8 mouse cellular contexts compared by ENCODE assay signal in genomic region chr2:32235433-32235832, GRCm38 (mm10). TPM values are rescaled to one million over a fixed set of nuclear protein-coding genes. Genes with fewer than 3 reads are reported as not detected.
DNase-seq lines count a peak whose midpoint lies in the region; ATAC-seq and TF ChIP-seq lines count a peak whose summit lies in the region.

No protein-coding gene starts in this region.

- peak overlapping the region; percentile 80 for H3K4me3 ChIP-seq in heart, embryonic 10.5 days
- peak overlapping the region in 2 of 3 experiments; percentile 58 to 82 for H3K4me3 ChIP-seq in CH12.LX (replicated peaks in 1 of 3; ENCODE audit: low read depth in 2 of 3, low read length in 2 of 3, poor library complexity in 1 of 3)
- peak overlapping the region; percentile 76 for H3K4me3 ChIP-seq in forebrain, embryonic 15.5 days
- H3K4me3 ChIP-seq in liver, postnatal 0 days (ENCODE audit: low read depth, low read length) = peak overlapping the region; percentile 61

- no peak for TF ChIP-seq POLR2A in CH12.LX (IDR thresholded peaks at IDR 0.05; ENCODE audit: low read depth, low read length)

- H3K27ac ChIP-seq in heart, embryonic 10.5 days = peak overlapping the region; percentile 89; the same call in 1 of the 2 replicates
- H3K27ac ChIP-seq in CH12.LX (ENCODE audit: insufficient read depth, low read depth) = no peak overlapping the region
- 0 out of 2 replicates have a peak overlapping the region, but pooled peaks have one; percentile 83 for H3K27ac ChIP-seq in forebrain, embryonic 15.5 days (replicated peaks)
- peak overlapping the region; percentile 79; the same call in 1 of the 2 replicates for H3K27ac ChIP-seq in liver, postnatal 0 days (ENCODE audit: low read depth)

- peak overlapping the region; percentile 75; the same call in 1 of the 2 replicates for H3K9ac ChIP-seq in CH12.LX (ENCODE audit: insufficient read depth, low read depth)
- H3K9ac ChIP-seq in forebrain, embryonic 15.5 days (replicated peaks) = peak overlapping the region; percentile 73
- peak overlapping the region; percentile 73 for H3K9ac ChIP-seq in liver, postnatal 0 days (replicated peaks)

- dilution Hi-C loops in CH12.LX (cut with MboI; ENCODE audit: extremely low pct_ligation_motif_present, extremely low pct_unique_long_range_greater_than_20kb, low sequenced_read_pairs) = no loop called here

- TF ChIP-seq EP300 in CH12.LX (IDR thresholded peaks at IDR 0.05; ENCODE audit: low read length) = no peak
- TF ChIP-seq EP300 in liver, postnatal 0 days (IDR thresholded peaks at IDR 0.05; ENCODE audit: low read depth) = no peak

- peak overlapping the region; percentile 59 for H3K4me2 ChIP-seq in CH12.LX (ENCODE audit: insufficient read depth, low read depth, poor library complexity, severe bottlenecking)
- H3K4me2 ChIP-seq in forebrain, embryonic 15.5 days (replicated peaks) = peak overlapping the region; percentile 85
- H3K4me2 ChIP-seq in liver, postnatal 0 days (ENCODE audit: low read depth, low read length) = peak overlapping the region; percentile 96

- H3K9me3 ChIP-seq in heart, embryonic 10.5 days = no peaks in the 10 kb centered on the region
- no peaks in the 10 kb centered on the region for H3K9me3 ChIP-seq in CH12.LX (replicated peaks; ENCODE audit: low read length)
- H3K9me3 ChIP-seq in forebrain, embryonic 15.5 days = no peaks in the 10 kb centered on the region
- H3K9me3 ChIP-seq in liver, postnatal 0 days (ENCODE audit: low read length) = no peaks in the 10 kb centered on the region

- no peak for TF ChIP-seq CTCF in CH12.LX (conservative IDR thresholded peaks at IDR 0.05 in 1 of 2, IDR thresholded peaks at IDR 0.05 in 1 of 2; ENCODE audit: low read depth in 2 of 2, low read length in 2 of 2)
- no peak for TF ChIP-seq CTCF in liver, postnatal 0 days (IDR thresholded peaks at IDR 0.05; ENCODE audit: low read depth)

- peaks cover 2% of the 10 kb centered on the region; the same call in 1 of the 2 replicates for H3K79me2 ChIP-seq in CH12.LX (replicated peaks; ENCODE audit: control insufficient read depth, extremely low read depth, insufficient read depth, poor library complexity, severe bottlenecking)

- in situ Hi-C loops in CH12.LX (cut with MboI; ENCODE audit: low pct_ligation_motif_present, low pct_unique_long_range_greater_than_20kb, low sequenced_read_pairs) = no loop called here

- H3K27me3 ChIP-seq in heart, embryonic 10.5 days (ENCODE audit: insufficient read depth, poor library complexity, severe bottlenecking) = no peaks in the 10 kb centered on the region
- H3K27me3 ChIP-seq in CH12.LX (replicated peaks) = no peaks in the 10 kb centered on the region
- H3K27me3 ChIP-seq in forebrain, embryonic 15.5 days = no peaks in the 10 kb centered on the region
- H3K27me3 ChIP-seq in liver, postnatal 0 days (ENCODE audit: insufficient read depth, low read length) = no peaks in the 10 kb centered on the region

- DNase-seq in heart, embryonic 10.5 days (ENCODE audit: low spot score) = no peak
- DNase-seq in heart, postnatal 25 days (ENCODE audit: low spot score) = no peak
- no peak for DNase-seq in CH12.LX (ENCODE audit: extremely low read depth)
- DNase-seq in liver, postnatal 0 days = no peak
- DNase-seq in cerebellum, adult 11 months = no peak
- DNase-seq in right cerebral cortex, adult 2 months (ENCODE audit: low spot score in 2 of 2) = no peak
- no peak for DNase-seq in thymus, postnatal 10 days (ENCODE audit: low spot score in 2 of 2)

- 35% methylated on average over 7 of the region's 7 CpGs for WGBS in heart, embryonic 10.5 days
- 35% methylated on average over 7 of the region's 7 CpGs for WGBS in forebrain, embryonic 15.5 days
- 30% methylated on average over 7 of the region's 7 CpGs for WGBS in liver, postnatal 0 days (ENCODE audit: insufficient replicate concordance)

- intact Hi-C loops in heart, postnatal 25 days (cut with DNase I) = loop anchor here (5.0 kb wide), 1 partner anchor 83 kb away; the partner anchor contains the start of gene Prrc2b

- H3K36me3 ChIP-seq in heart, embryonic 10.5 days = peaks cover 44% of the 10 kb centered on the region
- peaks cover 33 to 58% of the 10 kb centered on the region in 2 experiments for H3K36me3 ChIP-seq in CH12.LX (replicated peaks in 1 of 2; ENCODE audit: control insufficient read depth in 1 of 2, insufficient read depth in 1 of 2, low read length in 1 of 2)
- H3K36me3 ChIP-seq in forebrain, embryonic 15.5 days = peaks cover 38% of the 10 kb centered on the region
- peaks cover 28% of the 10 kb centered on the region for H3K36me3 ChIP-seq in liver, postnatal 0 days (replicated peaks; ENCODE audit: insufficient read depth, low read length)

- ATAC-seq in forebrain, embryonic 15.5 days (replicated peaks) = no peak
- no peak for ATAC-seq in liver, postnatal 0 days

- TF ChIP-seq RAD21 in CH12.LX (IDR thresholded peaks at IDR 0.05; ENCODE audit: low read depth, low read length) = no peak

- peaks cover 17% of the 10 kb centered on the region for H3K4me1 ChIP-seq in heart, embryonic 10.5 days
- H3K4me1 ChIP-seq in CH12.LX (ENCODE audit: control insufficient read depth in 1 of 2, insufficient read depth in 2 of 2) = peaks cover 4 to 30% of the 10 kb centered on the region in 2 experiments; a peak in 2 of 4 replicates
- peaks cover 26% of the 10 kb centered on the region for H3K4me1 ChIP-seq in forebrain, embryonic 15.5 days
- H3K4me1 ChIP-seq in liver, postnatal 0 days (ENCODE audit: insufficient read depth) = peaks cover 24% of the 10 kb centered on the region

TF ChIP-seq in CH12.LX, 34 proteins besides CTCF, POLR2A, EP300 and RAD21:
- TF ChIP-seq UBTF (IDR thresholded peaks at IDR 0.05; ENCODE audit: low read depth, low read length) (no peak), KAT2A (IDR thresholded peaks at IDR 0.05; ENCODE audit: insufficient replicate concordance, low read length) (no peak), NRF1 (IDR thresholded peaks at IDR 0.05; ENCODE audit: low read depth, low read length) (no peak), MEF2A (IDR thresholded peaks at IDR 0.05; ENCODE audit: borderline replicate concordance, low read depth, low read length) (no peak)
TF ChIP-seq in CH12.LX: peak in this region for 0.

RNA-seq across cellular contexts. Expression of gene Pomt1, which starts 1.0 kb away (rescaled TPM):
- polyA plus RNA-seq in heart, embryonic 10.5 days (2016; fragmentation: Nextera tagmentation; extraction: Ambion mirVana) = 18.8 and 24.2 TPM in 2 replicates
- total RNA-seq in heart, postnatal 25 days (2021) = 10 to 100 TPM; 13.5 to 14.9 TPM
- total RNA-seq in CH12.LX (2012; rRNA removed) = 16.0 and 16.7 TPM in 2 replicates
- total RNA-seq in CH12.LX (2014; rRNA removed) = 12.3 and 13.6 TPM in 2 replicates
- polyA plus RNA-seq in CH12.LX (2012; ENCODE audit: insufficient read length, low read depth) = 13.1 and 16.0 TPM in 2 replicates
- polyA plus RNA-seq in forebrain, embryonic 15.5 days (2015; fragmentation: Nextera tagmentation; extraction: Ambion mirVana) = 29.9 and 34.5 TPM in 2 replicates
- 6.3 and 6.4 TPM in 2 replicates for polyA plus RNA-seq in liver, postnatal 0 days (2015; fragmentation: Nextera tagmentation; extraction: Ambion mirVana)

RNA-seq across cellular contexts. Expression of gene Uck1, which starts 24.5 kb away (rescaled TPM):
- polyA plus RNA-seq in heart, embryonic 10.5 days (2016; fragmentation: Nextera tagmentation; extraction: Ambion mirVana) = 63.1 and 65.8 TPM in 2 replicates
- total RNA-seq in heart, postnatal 25 days (2021) = 10 to 100 TPM; 19.6 to 21.7 TPM
- total RNA-seq in CH12.LX (2012; rRNA removed) (45.0 and 47.2 TPM in 2 replicates), CH12.LX (2014; rRNA removed) (35.7 and 39.8 TPM in 2 replicates)
- polyA plus RNA-seq in CH12.LX (2012; ENCODE audit: insufficient read length, low read depth) = 33.6 and 33.7 TPM in 2 replicates
- 91.5 and 95.3 TPM in 2 replicates for polyA plus RNA-seq in forebrain, embryonic 15.5 days (2015; fragmentation: Nextera tagmentation; extraction: Ambion mirVana)
- polyA plus RNA-seq in liver, postnatal 0 days (2015; fragmentation: Nextera tagmentation; extraction: Ambion mirVana) = 26.9 and 33.3 TPM in 2 replicates

RNA-seq across cellular contexts. Expression of gene Golga2, which starts 51.8 kb away (rescaled TPM):
- polyA plus RNA-seq in heart, embryonic 10.5 days (2016; fragmentation: Nextera tagmentation; extraction: Ambion mirVana) = 22.0 and 27.2 TPM in 2 replicates
- total RNA-seq in heart, postnatal 25 days (2021) = 10 to 100 TPM; 70.6 to 71.2 TPM
- 21.2 and 23.0 TPM in 2 replicates for total RNA-seq in CH12.LX (2012; rRNA removed)
- 15.4 and 17.0 TPM in 2 replicates for total RNA-seq in CH12.LX (2014; rRNA removed)
- polyA plus RNA-seq in CH12.LX (2012; ENCODE audit: insufficient read length, low read depth) = 27.1 and 31.3 TPM in 2 replicates
- 24.7 and 27.4 TPM in 2 replicates for polyA plus RNA-seq in forebrain, embryonic 15.5 days (2015; fragmentation: Nextera tagmentation; extraction: Ambion mirVana)
- polyA plus RNA-seq in liver, postnatal 0 days (2015; fragmentation: Nextera tagmentation; extraction: Ambion mirVana) = 5.8 and 7.0 TPM in 2 replicates

RNA-seq across cellular contexts. Expression of gene Swi5, which starts 52.4 kb away (rescaled TPM):
- polyA plus RNA-seq in heart, embryonic 10.5 days (2016; fragmentation: Nextera tagmentation; extraction: Ambion mirVana) = 318 and 348 TPM in 2 replicates
- 100 to 1,000 TPM; 177 to 188 TPM for total RNA-seq in heart, postnatal 25 days (2021)
- total RNA-seq in CH12.LX (2012; rRNA removed) (295 and 327 TPM in 2 replicates), CH12.LX (2014; rRNA removed) (437 and 491 TPM in 2 replicates)
- polyA plus RNA-seq in CH12.LX (2012; ENCODE audit: insufficient read length, low read depth) = 344 and 410 TPM in 2 replicates
- polyA plus RNA-seq in forebrain, embryonic 15.5 days (2015; fragmentation: Nextera tagmentation; extraction: Ambion mirVana) = 369 and 379 TPM in 2 replicates
- polyA plus RNA-seq in liver, postnatal 0 days (2015; fragmentation: Nextera tagmentation; extraction: Ambion mirVana) = 188 and 209 TPM in 2 replicates
